Mouse (Mus musculus) CD8-positive naive resting alpha-beta T cell, adult 2 months (primary cell): ENCODE data around the gene Mrpl10.

Source experiments
- DNase-seq, 2 experiments: peaks; one replicate each; pipeline ENCODE4 v3.0.0; 2022; ENCODE audit warnings: low read depth in 2 of 2, low spot score in 2 of 2

Gene Mrpl10

DNA sequence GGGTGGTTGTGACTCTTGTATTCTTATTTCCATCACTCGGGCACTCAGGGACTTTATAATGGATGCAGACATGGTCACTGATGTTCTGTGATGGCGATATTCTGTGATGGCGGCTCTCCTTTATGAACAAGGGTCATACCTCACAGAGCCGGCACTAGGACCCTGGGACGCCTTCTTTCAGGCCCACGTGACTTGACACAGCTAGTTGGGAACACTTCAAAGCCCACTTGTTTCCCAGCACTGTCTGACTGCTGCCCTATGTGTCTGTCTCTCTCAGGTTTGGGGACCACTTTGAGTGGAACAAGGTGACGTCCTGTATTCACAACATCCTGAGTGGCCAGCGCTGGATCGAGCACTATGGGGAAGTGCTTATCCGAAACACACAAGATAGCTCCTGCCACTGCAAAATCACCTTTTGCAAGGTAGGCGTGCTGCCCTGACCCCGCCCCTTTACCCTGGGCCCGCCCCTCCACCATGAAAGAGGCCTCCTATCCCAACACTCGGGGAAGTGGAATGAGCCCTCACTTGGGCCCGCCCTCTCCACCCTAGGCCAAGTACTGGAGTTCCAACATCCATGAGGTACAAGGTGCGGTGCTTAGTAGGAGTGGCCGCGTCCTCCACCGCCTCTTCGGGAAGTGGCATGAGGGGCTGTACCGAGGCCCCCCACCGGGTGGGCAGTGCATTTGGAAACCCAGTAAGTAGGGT, 25.4 kb downstream of the Mrpl10 start:
- DNase-seq, result no peak

DNA sequence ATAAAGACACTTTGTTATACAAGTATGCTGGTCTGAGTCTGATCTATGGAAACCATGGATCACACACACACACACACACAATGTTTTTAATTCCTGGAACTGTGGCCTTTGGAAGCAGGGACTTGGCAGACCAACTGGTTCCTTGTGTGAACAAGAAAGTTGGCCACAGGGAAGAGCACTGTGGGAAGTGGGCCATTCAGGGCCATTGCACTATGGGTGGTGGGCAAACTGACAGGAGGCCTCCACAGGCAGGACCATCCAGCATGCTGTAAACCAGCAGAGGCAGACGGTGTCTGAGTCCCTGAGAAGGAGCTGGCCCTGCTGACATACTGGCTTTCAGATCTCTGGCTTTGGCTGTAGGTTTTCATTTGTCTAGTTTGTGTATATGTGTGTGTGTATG, 28.0 kb downstream of the Mrpl10 start:
- DNase-seq, result no peak

- DNase-seq, result no peak
Measured at GRCm38 (mm10) chr11:97069770-97070169, 28.4 kb downstream of the Mrpl10 start.

DNA sequence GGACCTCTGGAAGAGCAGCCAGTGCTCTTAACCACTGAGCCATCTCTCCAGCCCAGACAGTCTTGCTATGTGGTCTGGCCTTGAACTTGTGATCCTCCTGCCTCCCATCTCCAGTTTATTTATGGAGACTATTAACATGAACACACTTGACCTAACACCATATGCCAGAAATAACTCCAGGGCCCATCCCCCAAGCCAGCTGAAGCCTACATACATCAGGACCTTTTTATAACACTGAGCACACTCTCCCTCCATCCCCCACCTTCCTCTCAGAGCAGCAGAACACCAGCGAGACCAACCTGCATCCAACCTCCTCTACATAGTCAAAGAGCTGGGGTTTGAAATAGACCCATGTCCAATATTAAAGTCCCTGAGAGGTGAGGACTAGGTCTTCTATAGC, 29.8 kb downstream of the Mrpl10 start:
- no peak for DNase-seq

GRCm38 (mm10) chr11:97072533-97072932, 31.2 kb downstream of the Mrpl10 start:
- peak in 1 of 2 experiments; percentile 31 for DNase-seq

- no peak for DNase-seq
Measured at GRCm38 (mm10) chr11:97074235-97074634, 32.9 kb downstream of the Mrpl10 start.

DNA sequence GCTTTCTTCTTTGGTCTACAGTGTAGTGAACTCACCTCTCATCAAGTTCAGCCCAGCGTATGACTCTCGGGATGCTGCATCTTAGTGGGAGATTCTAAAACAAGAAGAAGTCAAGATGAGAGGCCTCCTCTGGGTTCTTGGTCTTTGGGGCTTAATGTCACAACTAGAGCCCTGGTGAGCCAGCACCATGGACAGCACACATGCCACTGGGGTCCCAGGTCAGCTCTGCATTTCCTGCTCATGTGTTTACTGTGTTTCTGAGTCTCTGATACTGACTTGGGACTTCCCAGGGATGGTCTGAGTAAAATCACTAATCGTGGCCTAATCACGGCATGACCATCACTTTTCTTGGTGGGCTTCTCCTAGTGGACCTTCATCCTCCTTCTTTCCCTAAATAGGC, 37.4 kb downstream of the Mrpl10 start:
- DNase-seq, result no peak

DNA sequence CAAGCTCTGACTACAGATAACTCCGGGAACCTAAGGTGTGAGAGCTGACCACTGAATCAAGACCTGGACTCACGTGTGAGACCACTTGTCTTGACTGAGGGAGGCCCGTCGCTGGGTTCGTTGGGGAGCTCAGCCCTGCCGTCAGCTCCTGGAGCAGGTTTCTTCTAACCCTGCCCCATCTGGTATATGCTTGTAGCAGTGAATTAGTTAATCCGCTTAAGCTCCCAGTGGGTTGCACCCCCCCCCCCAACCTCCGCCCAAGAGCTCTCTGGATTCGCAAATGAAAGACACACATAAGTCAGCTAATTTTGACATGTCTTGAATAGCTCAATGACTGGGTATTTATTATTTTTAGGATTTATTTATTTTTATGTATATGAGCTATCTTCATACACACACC, 38.9 kb downstream of the Mrpl10 start:
- DNase-seq, result no peak

DNA sequence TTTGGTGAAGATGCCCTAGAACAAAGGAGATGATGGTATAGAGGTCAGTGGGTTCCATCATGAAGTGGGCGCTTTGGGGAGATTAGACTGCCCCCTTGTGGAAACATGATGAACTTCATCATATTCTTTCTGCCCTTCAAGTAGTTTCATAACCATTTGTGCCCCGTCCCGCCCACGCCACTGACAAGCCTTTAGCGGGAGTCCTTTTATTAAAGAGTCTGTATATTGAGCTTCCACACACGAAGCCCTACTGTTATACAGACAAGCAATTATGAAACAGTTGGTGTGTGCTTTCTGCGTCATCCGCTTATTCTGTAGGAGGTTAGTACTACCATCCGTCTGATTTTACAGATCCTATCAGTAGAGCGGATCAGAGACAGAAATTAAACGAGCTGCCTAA, 41.6 kb downstream of the Mrpl10 start:
- DNase-seq, result peak; percentile 34 to 53

DNA sequence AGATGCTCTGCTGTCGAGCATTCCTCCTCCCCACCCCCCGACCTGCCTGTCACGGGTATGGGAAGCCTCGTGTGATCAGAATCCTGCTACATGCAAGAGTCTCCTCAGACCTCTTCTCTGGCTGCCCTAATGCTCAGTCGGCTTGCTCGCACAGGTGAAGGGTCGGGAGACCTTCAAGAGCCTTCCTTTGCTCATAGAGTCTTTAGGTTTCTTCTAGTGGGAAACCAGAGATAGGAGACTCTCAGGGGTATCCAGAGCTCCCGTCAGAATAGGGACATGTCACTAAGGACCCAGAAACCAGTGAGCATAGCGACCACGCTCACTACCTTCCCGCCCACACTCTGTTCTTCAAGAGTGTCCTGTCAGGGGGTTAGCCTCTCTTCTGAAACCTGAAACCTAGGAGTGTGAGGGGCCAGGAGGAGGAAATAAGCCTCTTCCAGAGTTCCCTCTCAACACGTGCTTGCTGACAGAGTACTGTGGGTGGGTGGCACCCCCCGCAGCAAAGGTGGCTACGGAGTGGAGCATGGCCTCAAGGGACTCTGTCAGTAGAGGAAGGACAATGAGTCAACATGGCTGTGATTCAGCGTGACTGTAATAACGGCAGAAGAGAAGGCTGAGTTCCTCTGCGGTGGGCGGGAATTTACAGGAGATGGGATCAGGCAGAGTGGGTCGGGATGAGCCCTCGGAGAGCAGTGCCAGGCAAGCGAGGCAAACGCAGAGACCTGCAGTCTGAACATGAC, 42.2 kb downstream of the Mrpl10 start:
- no peak for DNase-seq

GRCm38 (mm10) chr11:97084821-97085505, 43.6 kb downstream of the Mrpl10 start:
- no peak for DNase-seq

GRCm38 (mm10) chr11:97086365-97086764, 45.0 kb downstream of the Mrpl10 start:
- DNase-seq, result no peak

DNA sequence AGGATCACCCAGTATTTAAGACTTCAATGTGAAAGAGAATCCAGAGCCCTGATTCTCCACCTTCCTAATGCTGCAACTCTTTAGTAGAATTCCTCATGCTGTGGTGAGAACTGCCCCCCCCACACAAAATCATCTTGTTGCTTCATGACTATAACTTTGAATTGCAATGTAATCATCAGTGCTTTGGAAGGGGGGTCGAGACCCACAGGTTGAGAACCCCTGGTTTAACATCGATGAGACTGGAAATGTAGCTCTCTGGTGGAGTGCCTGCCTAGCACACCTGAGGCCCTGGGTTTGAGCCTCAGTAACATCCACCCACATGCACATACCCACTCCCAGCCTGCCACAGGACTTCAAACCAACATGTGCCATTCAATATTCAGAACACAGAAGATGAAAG, 53.2 kb downstream of the Mrpl10 start:
- no peak for DNase-seq

GRCm38 (mm10) chr11:97098791-97099190, 57.4 kb downstream of the Mrpl10 start:
- DNase-seq, result no peak
